Mouse (Mus musculus) left cerebral cortex, adult 18-20 months (tissue): ENCODE measurements at regions not wholly inside any gene's neighbourhood (a gene's known extent, or its start where the extent isn't known, plus 50 kb on each side); places are given as distances from the start of the nearest gene placed in this dataset.

Source experiments
- DNase-seq, 2 experiments: peaks; one replicate each; pipeline ENCODE4 v3.0.0; 2021 to 2022; ENCODE audit warnings: low spot score in 2 of 2, mixed read lengths in 1 of 2

- no peak for DNase-seq
Measured at GRCm38 (mm10) chr10:84021167-84022120, 298.8 kb downstream of the 1500009L16Rik start.

DNA sequence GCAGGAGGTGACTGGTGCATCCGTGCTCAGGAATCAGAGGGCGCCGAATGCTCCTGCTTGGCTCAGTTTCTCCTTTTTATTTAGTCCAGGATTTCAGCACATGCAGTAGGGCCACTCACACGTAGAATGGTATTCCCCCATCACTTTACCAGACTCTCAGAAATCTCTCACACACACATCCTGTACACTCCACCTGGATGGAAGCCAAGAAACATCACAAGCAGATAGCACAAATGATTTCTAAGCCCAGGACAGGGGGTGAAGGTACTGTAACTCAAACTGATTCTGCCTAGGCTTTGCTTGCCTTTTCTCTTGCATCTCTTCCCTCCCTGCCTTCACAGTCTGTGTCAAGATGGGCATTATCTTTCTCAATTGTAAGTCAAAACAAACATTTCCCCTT, 301.6 kb downstream of the 1500009L16Rik start:
- DNase-seq: no peak

DNA sequence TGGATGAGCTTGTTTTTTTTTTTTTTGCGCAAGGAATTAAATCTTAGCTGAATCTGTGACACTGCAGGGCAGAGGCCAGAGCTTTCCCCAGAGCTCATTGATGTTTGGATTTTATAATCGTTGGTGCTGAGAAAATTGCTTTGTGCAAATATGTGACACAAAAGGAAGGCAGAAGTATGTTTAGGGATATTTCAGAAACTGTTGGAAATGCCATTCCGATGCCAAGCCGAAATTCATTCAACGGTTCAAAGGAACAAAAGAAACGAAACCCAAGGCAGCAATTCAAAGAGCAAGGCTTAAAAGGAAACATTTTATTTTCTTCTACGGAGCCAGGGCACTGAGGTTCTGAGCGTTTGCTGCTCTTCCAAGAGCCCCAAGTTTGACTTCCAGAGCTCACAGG, 302.2 kb downstream of the 1500009L16Rik start:
- DNase-seq: no peak

DNA sequence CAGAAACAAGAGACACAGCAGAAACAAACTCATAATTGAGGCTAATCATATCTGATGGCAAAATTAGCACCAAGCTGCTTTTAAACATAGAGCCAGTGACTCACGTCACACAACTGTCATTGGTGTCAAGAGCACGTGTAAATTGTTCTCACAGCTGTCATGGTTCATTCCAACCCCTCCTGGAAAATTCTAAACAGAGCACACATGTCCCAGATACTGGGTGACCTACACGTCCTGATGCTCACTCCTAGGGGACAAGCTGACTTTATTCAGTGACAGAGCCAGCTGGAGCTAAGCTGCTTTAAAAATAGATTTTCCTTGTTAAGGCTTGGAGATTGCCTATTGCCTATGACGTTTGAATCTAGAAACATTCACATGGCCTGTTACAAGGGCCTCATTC, 304.1 kb downstream of the 1500009L16Rik start:
- no peak for DNase-seq

DNA sequence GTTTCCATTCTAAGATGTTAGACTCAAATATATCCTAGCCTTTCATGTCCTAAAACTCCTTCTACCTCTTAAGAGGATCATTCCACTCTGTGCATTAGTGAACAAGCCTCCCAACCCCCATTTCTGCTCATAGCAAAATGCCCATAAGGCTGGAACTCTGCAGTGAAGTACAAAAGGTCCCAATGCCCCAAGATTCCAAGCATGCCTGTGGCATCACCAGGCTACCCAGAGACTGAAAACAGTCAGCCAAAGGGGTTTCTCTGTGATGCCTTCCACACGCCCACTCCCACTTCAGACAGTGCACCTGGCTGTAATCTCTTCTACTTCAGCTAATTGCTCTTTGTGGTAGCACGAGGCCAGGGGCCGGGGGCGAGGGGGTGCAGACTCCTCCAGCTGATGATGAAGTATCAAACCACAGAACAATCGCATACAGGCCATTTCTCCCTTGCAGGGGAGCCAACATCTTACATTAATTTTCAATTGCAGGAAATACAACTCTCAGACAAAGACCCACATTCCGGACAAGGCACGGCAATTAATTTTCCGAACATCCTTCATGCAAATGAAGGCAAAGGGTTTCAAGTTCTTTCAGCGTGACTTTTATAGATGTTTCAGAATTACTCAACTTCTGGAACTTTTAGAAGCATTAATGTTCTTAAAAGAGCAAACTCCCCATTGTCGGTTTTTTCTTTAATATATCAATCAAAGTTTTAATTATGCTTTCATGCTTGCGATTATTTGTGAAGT, 313.6 kb downstream of the 1500009L16Rik start:
- DNase-seq: no peak

GRCm38 (mm10) chr10:84048706-84049105, 326.0 kb downstream of the 1500009L16Rik start:
- DNase-seq: peak in 1 of 2 experiments; percentile 31

GRCm38 (mm10) chr10:84052696-84053095, 330.0 kb downstream of the 1500009L16Rik start:
- DNase-seq: no peak

DNA sequence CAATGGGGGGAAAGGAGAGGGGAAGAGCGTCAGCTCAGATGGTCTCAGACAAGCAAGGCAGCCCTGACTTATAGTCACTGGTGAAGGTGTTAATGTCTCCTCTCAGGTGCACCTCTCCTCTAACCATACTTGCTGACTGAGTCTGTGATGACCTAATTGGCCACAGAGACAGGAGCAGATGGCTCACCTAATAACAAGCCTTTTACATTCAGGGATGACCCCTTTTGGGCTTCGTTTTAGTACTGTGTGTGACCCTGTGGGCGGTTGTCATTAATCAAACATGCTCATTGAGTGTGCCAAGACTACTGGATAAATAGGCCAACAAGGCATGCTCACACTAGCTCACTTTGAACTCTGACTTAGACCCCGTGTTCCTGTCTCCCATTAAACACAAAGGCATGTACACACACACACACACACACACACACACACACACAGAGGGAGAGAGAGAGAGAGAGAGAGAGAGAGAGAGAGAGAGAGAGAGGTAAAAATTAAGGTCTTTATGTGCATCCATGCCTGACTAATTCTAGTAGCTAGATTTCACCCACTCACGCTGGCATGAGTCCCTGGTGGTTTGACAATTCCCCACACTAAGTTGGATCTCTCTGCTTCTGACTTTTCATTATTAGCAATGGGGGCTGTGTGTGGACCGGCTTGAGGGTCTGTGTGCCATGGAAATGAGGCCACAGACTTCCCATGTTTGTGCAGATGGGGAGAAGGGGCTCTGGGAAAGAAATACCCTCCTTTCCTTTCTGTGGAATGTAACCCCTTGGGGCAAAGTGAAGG, 332.1 kb downstream of the 1500009L16Rik start:
- DNase-seq: peak in 1 of 2 experiments; percentile 52

DNA sequence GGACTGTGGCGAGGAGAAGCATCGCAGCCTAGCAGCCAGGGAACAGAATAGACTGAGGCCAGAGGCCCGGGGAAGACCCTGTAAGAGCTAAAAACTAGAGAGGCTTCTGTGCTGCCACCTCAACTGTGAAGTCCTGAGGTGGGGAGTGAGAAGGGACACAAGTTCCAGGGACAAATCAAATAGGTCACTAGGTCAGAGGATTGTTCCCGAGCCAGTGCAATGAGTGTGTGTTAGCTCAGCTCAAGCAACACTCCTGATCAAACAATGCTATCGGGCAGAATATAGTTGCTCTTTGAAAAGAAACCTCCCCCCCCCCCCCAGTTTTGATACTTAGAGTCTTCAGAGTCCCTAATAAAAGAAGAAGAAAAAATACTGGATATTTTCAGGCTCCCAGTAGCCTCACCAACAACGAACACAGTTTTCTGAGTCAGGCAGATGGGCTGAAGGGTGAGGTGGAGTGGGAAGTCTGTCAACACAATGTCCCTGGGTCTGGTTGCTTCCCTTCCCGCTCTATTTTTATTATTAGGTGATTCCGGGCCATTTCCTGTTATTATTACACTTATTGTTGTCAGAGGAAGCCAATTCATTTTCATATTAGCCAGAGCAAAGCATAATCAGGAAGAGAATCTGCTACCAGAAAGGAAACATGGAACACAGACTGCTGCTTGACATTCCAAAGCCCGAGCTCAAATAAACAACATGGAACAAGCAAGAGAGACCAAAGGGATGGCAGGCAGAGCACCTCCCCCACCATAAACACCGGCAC, 332.9 kb downstream of the 1500009L16Rik start:
- DNase-seq: no peak

DNA sequence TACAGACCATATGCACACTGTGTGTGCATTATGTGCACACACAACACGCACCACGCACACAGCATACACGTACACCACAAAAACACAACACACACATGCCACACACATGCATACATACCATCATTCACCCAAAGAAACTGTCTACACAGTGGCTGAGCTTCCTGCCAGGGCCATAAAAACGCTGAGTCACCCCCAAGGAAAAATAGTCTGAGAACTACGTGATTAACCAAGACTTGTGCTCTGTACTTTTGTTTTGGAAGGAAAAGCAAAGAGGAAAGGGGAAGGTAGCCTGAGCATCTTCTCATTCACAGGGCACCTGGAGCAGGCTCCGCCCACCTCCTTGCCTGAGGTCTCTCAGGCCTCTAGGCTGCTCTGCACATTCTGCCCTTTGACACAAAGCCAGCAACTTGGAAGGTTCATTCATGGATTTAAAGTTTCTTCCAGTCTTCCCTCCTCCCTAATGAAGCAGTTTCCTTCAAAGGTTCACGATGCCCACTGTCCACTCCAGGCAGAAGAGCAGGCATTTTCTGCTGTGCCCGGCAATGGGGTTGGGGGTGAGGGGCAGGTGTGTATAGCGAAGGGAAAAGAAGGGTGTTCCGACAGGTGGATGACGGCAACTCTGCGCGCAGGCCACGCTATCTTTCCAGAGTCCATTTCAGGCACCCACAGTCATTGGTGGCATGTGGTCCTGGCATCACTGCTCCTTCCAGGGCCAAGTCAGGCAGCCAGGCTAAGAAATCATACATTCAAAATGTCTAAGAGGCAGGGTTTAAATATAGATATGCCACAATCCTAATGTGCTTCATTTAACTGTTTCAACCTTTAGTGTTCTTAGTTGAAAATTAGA, 333.9 kb downstream of the 1500009L16Rik start:
- DNase-seq: no peak

GRCm38 (mm10) chr10:84058301-84058700, 335.6 kb downstream of the 1500009L16Rik start:
- no peak for DNase-seq

DNA sequence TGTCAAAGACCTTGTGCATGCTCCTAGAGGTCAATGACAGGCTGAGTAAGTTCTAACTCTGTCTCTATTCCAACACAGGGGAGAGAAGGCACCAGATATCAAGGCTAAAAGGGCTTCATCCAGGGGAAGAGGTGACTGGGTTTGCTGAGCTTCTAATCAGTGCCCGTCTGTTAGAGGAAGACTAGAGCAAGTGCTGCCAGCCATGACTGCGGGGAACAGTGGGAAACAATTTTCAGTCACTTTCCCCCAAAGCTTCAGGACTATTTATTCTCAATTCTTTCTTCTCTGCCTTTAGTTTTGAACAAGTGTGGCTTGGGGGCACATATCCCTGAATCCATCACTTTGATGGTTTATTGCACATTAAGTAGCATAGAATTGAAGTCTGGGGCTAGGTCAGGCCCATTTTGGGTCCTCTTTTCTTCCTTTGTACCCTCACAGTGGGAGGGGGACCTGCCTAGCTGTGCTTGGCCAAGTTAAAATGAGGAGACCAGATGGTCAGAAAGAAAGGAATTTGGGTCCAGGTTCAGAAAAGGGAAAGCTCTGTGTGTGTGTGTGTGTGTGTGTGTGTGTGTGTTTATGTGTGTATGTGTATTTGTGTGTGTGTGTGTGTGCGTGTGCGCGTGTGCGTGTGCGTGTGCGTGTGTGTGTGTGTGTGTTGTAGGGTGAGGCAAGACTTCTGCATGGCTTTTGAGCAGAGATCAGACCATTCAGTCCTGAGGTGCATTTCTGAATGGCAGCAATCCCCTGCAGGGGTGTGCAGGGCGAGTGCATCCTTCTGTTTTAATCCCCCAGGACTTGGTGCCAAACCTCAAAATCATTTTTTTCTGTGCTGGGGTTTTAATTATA, 337.2 kb downstream of the 1500009L16Rik start:
- DNase-seq: no peak

DNA sequence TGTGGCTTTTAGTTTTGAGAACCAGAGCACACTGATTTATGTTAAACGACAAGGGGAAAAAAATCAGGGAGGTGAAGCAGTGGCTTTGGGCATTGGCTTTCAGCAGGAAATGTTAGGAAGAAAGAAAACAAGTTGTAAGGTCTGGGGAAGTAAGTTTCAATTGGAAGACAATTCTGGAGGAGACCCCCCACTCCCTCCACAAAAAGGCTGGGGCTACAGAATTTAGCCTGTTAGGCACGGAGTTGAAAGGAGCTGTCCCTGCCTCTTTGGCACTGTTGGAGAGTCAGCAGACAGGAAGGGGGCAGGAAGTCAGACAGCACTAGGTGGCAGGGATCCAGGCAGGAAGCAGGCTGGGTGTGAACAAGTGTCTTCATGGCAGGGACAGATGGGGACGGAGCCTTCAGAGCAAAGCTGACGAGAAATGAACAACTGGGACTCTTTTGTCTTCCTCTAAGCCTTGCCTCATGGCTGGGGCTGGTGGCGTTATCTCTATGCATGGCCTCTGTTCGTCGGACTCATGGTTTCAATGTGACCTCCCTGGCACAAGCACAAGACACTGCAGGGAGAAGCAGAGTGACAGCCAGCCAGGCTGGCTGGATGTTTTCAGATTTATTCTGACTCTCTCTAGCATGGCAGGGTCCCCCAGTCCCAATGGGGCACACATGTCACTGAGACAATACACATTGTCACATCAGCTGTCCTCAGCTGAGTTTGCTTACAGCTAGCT, 338.0 kb downstream of the 1500009L16Rik start:
- DNase-seq: peak; percentile 67 to 76

DNA sequence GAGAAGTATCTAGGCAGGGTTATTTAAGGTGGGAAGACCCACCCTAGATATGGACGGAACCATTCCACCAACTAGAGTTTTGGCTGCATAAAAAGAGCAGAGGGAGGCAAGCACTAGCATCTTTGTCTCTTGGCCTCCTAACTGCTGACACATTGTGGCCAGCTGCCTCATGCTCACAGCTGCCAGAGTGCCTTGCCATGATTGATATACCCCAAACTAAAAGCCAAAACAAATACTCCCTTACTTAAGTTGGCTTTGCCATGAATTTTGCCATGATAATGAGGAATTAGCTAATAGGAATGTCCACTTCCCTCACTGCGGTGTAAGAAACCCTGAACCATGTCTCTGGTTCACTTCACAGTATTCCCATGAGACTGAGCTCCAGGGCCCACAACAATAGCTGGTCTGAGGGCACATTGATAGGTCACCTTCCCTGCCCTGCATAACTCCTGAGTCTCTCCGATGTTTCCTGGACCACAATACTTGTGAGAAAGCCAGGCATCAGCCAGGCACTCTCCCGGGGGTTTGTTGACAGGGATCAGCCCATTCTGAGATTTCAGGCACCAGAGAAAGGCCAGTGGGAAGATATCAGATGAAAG, 344.5 kb downstream of the 1500009L16Rik start:
- no peak for DNase-seq

DNA sequence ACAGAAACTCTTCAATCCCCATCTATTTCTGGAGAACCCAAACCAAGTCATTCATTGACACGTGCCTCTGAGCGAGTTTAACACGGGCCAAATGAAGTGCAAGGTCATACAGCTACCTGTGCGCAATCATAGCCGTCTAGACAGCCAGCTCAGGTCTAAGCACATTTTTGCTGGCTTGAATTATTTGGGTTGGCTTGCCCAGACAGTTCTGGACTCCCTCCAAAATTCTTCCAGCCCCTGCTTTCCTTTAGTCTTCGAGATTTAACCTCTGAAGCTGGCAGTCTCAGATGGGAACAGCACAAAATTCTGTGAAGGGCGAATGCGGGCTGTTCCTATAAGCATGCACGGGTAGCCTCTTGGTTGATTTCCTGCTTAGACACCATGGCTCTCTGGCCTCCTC, 347.1 kb downstream of the 1500009L16Rik start:
- no peak for DNase-seq

- no peak for DNase-seq
Measured at GRCm38 (mm10) chr10:84072866-84073483, 350.3 kb downstream of the 1500009L16Rik start.

DNA sequence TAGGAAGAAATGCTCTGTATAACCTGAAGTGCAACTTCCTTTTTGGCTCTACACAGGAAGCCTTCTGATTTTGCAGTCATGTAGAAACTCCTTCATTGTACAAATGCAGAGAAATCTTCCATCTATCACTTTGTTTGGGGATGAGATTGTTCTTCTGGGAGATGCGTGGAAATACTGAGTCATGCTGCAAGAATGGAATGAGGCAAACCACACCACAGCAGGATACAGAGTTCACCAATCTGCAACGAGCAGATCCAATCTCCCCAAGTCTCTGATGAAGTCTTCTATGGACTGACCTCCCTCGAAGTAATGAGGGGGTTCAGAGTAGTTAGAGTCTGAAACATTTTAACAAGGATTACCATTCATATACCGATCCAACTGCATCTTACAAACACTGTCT, 352.9 kb downstream of the 1500009L16Rik start:
- DNase-seq: no peak
